Mouse (Mus musculus): Measurements from ENCODE around the gene Abcg4. TPM values are rescaled to one million over a fixed set of nuclear protein-coding genes. Genes with fewer than 3 reads are reported as not detected.
"Not testable (repeated sequence)": the region's sequence is repeated elsewhere in the genome, so short reads cannot be mapped to it uniquely, and the experiment has no call there.

Gene Abcg4
- polyA plus RNA-seq, 1 experiment from 2014 or later = 2.7 TPM

DNA sequence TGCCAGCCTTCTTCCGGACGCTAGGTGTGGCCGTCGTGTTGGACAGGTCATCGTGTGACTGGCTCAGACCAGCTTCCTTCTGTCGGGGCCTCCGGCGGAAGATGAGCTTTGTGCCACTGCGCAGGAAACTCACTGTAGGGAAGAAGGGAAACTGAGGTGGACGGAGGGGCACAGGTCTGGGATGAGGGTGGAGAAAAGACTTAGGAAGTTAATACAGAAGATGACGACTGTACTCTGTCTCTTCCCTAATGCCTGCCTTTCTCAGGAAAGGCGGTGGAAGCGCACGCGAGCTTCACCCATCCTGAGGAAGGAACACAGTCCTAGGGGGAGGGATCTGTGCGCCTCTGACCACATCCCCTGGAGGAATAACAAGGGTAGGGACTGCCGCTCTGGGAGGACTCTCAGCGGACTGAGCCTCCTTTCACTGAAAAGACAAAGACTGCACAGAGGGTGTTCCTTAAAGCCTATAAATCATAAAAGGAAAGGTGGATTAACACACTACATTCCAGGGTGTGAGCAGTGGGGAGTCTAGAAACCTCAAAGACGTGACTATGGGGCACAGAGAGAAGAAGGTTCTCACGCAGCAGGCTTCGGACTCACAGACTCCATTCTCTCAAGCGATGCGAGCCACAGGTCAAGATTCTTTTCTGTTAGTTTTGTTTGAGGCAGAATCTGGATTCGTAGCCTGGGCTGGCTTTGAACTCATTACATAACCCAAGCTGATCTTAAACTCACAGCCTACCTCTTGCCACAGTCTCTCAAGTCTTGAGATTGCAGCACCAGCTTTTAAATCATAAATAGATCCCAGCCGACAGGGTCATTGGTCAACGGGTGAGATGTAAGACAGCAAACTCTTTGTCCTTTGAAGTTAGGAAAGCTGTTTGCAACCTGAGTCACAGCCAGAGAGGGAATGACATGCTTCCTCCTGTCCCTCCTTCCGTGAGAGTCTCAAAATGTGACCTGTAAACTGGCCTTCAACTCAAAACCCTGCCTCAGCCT is 23.0 kb upstream of the Abcg4 start:
- peak overlapping the region; percentile 12; the same call in 1 of the 2 replicates for H3K4me3 ChIP-seq (ENCODE audit: low read depth, low read length)
- peak; percentile 81 for ATAC-seq (ENCODE audit: insufficient read depth)
- peaks cover 5% of the 10 kb centered on the region; the same call in 1 of the 2 replicates for H3K4me1 ChIP-seq (ENCODE audit: insufficient read depth)
- H3K9ac ChIP-seq = peak overlapping the region; percentile 47; the same call in 1 of the 2 replicates
- H3K36me3 ChIP-seq (ENCODE audit: insufficient read depth) = peaks cover 36% of the 10 kb centered on the region
- DNase-seq = peak; percentile 57
- no peaks in the 10 kb centered on the region for H3K27me3 ChIP-seq (ENCODE audit: insufficient read depth, low read length)
- H3K4me2 ChIP-seq = peak overlapping the region; percentile 24
- 13% methylated on average over 27 of the region's 27 CpGs for WGBS
- 0 out of 2 replicates have a peak, but pooled peaks have one; percentile 8 for TF ChIP-seq CTCF (IDR thresholded peaks at IDR 0.05; ENCODE audit: low read depth)
- H3K9me3 ChIP-seq (ENCODE audit: low read depth, low read length) = no peaks in the 10 kb centered on the region
- peak overlapping the region; percentile 66; the same call in 1 of the 2 replicates for H3K27ac ChIP-seq (ENCODE audit: low read depth)

DNA sequence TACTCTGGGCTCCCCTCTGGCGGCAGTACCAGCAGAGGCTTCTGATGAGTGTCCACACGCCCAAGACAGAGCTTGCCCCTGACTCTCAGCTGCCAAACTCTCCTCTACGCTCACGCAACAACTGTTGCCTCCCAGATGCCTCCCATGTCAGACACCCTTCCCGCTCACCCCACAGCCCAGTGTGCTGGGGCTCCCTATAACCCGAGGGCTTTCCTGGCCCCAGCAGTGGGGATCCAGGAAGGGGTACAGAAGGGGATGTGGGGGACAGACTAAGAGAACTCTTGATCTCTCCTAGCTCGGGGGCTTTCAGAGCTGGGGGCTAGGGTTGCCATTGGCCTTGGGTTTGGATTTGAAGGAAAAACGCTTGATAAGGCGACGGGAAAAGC is 22.3 kb upstream of the Abcg4 start:
- no peak for ATAC-seq (ENCODE audit: insufficient read depth)
- no peak for TF ChIP-seq CTCF (IDR thresholded peaks at IDR 0.05; ENCODE audit: low read depth)
- Histone ChIP-seq H3K36me3 (ENCODE audit: insufficient read depth) (peaks cover 30% of the 10 kb centered on the region), H3K4me2 (peak overlapping the region; percentile 24; the same call in 1 of the 2 replicates), H3K4me1 (ENCODE audit: insufficient read depth) (peaks cover 5% of the 10 kb centered on the region; the same call in 1 of the 2 replicates), H3K27ac (ENCODE audit: low read depth) (peak overlapping the region; percentile 66; the same call in 1 of the 2 replicates), H3K27me3 (ENCODE audit: insufficient read depth, low read length) (no peaks in the 10 kb centered on the region), H3K9ac (peak overlapping the region; percentile 47; the same call in 1 of the 2 replicates), H3K4me3 (ENCODE audit: low read depth, low read length) (no peak overlapping the region), H3K9me3 (ENCODE audit: low read depth, low read length) (no peaks in the 10 kb centered on the region)
- WGBS = 26% methylated on average over 10 of the region's 10 CpGs
- DNase-seq = no peak

DNA sequence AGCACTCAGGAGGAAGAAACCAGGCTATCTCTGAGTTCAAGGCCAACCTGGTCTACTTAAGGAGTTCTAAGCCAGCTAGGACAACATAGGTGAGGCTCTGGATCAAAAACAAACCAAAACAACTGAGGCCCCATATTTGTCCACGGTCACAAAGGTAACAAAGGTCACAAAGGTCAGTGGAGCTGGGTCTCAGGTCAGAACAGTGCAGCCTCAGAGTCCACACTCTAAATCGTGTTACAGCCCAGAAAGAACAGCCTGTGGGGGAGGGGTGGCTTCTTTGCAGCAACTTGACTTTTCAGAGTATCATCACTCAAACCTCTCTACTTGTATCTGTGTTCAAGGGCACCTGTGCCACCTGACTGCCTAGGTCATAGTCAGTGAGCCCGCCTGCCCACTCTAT is 21.3 kb upstream of the Abcg4 start:
- no peak for TF ChIP-seq CTCF (IDR thresholded peaks at IDR 0.05; ENCODE audit: low read depth)
- Histone ChIP-seq H3K4me2 (no peak overlapping the region), H3K9me3 (ENCODE audit: low read depth, low read length) (no peaks in the 10 kb centered on the region), H3K36me3 (ENCODE audit: insufficient read depth) (peaks cover 20% of the 10 kb centered on the region), H3K9ac (no peak overlapping the region), H3K27me3 (ENCODE audit: insufficient read depth, low read length) (no peaks in the 10 kb centered on the region), H3K4me1 (ENCODE audit: insufficient read depth) (peaks cover 5% of the 10 kb centered on the region; the same call in 1 of the 2 replicates), H3K4me3 (ENCODE audit: low read depth, low read length) (no peak overlapping the region), H3K27ac (ENCODE audit: low read depth) (no peak overlapping the region)
- 45% methylated on average over 3 of the region's 3 CpGs for WGBS
- ATAC-seq (ENCODE audit: insufficient read depth) (no peak), DNase-seq (no peak)

DNA sequence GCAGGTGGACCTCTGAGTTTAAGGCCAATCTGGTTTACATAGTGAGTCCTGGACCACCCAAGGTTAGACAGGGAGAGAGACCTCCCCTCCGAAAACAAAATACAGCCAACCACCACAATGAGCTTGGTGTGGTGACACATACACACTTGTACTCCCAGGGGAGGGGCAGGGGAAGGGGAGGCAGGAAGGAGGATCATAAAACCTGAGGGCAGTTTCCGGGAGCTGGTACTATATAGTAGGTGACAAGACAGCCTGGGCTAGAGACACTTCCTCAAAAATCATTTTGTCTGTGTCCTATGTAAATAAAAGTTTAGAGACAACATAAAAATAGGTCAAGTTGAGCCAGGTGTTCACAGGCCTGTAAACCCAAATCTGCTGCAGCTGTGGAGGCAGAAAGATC is 18.8 kb upstream of the Abcg4 start:
- Histone ChIP-seq H3K4me1 (ENCODE audit: insufficient read depth) (peaks cover 5% of the 10 kb centered on the region; the same call in 1 of the 2 replicates), H3K27ac (ENCODE audit: low read depth) (no peak overlapping the region), H3K36me3 (ENCODE audit: insufficient read depth) (peaks cover 13% of the 10 kb centered on the region; the same call in 1 of the 2 replicates), H3K27me3 (ENCODE audit: insufficient read depth, low read length) (no peaks in the 10 kb centered on the region), H3K9me3 (ENCODE audit: low read depth, low read length) (no peaks in the 10 kb centered on the region), H3K4me3 (ENCODE audit: low read depth, low read length) (no peak overlapping the region), H3K9ac (no peak overlapping the region), H3K4me2 (no peak overlapping the region)
- DNase-seq = no peak
- 83% methylated on average over 2 of the region's 2 CpGs for WGBS
- ATAC-seq (ENCODE audit: insufficient read depth) = no peak
- TF ChIP-seq CTCF (IDR thresholded peaks at IDR 0.05; ENCODE audit: low read depth) = no peak

DNA sequence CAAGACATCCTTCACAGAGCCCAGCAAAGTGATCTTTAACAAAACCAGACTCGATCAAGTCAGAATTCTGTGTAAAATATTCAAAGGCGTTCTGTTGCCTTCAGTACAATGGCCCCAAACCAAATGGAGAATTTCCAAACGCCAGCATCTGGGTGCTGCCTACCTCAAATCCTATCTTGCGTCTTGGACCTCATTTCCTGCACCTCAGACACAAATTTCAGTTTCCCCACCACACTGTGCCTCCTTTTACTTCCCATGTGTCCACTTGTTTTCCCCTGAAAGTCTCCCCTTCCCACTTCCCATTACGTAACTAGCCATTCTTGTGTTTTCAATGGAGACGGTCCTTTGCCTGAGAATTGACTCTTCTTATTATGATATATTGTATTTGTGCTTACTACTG is 18.1 kb upstream of the Abcg4 start:
- H3K4me3 ChIP-seq (ENCODE audit: low read depth, low read length) = no peak overlapping the region
- no peak for DNase-seq
- ATAC-seq (ENCODE audit: insufficient read depth) = no peak
- TF ChIP-seq CTCF (IDR thresholded peaks at IDR 0.05; ENCODE audit: low read depth) = no peak
- H3K4me1 ChIP-seq (ENCODE audit: insufficient read depth) = peaks cover 5% of the 10 kb centered on the region; the same call in 1 of the 2 replicates
- 83% methylated on average over 6 of the region's 6 CpGs for WGBS
- no peaks in the 10 kb centered on the region for H3K27me3 ChIP-seq (ENCODE audit: insufficient read depth, low read length)
- peaks cover 20% of the 10 kb centered on the region for H3K36me3 ChIP-seq (ENCODE audit: insufficient read depth)
- H3K4me2 ChIP-seq = no peak overlapping the region
- H3K9me3 ChIP-seq (ENCODE audit: low read depth, low read length) = no peaks in the 10 kb centered on the region
- H3K27ac ChIP-seq (ENCODE audit: low read depth) = no peak overlapping the region
- H3K9ac ChIP-seq = no peak overlapping the region

DNA sequence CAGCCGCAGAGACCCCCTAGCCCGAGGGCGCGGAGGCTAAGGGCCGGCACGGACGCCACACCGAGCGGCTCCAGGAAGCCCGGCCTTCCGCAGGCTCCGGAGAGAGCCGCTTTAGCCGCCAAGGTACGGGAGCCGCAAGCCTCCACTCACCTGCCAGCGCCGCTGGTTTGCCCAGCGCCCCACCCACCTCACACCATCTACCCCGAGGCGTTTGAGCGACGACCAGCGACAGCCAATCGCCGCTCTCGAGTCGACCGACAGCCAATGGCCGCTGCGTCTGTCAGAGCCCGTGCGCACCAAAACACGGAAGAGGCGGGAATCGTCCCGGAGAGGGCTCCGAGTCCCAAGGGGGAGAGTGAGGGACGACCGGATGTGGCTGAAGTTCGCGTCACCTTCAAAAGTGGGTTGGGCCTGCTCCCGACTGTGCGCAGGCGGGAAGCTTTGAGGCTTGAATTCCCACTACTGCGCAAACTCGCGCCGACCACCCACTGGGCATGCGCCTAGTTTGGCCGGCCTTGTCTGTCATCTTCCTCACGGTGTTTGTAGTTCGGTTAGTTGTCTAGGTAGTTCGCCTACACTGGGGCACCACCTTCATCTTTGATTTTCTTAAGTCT is 17.2 kb upstream of the Abcg4 start, which contains the start of gene Hinfp:
Gene Hinfp (minus strand): TSS at position 206 of the 614 bp plus-strand sequence.
- Histone ChIP-seq H3K27ac (ENCODE audit: low read depth) (peak within 1 kb of the TSS; percentile 54), H3K36me3 (ENCODE audit: insufficient read depth) (peaks cover 25% of the 10 kb centered on the region), H3K4me3 (ENCODE audit: low read depth, low read length) (peak within 1 kb of the TSS; percentile 97), H3K27me3 (ENCODE audit: insufficient read depth, low read length) (no peaks in the 10 kb centered on the region), H3K9me3 (ENCODE audit: low read depth, low read length) (no peaks in the 10 kb centered on the region), H3K4me1 (ENCODE audit: insufficient read depth) (0 out of 2 replicates have a peak, but pooled peaks cover under 1% of the 10 kb centered on the region), H3K9ac (peak within 1 kb of the TSS; percentile 87), H3K4me2 (peak within 1 kb of the TSS; percentile 84)
- under 1% methylated on average over 54 of the region's 54 CpGs for WGBS
- peak; percentile 100 for DNase-seq
- ATAC-seq (ENCODE audit: insufficient read depth) = peak; percentile 99
- TF ChIP-seq CTCF (IDR thresholded peaks at IDR 0.05; ENCODE audit: low read depth) = no peak

DNA sequence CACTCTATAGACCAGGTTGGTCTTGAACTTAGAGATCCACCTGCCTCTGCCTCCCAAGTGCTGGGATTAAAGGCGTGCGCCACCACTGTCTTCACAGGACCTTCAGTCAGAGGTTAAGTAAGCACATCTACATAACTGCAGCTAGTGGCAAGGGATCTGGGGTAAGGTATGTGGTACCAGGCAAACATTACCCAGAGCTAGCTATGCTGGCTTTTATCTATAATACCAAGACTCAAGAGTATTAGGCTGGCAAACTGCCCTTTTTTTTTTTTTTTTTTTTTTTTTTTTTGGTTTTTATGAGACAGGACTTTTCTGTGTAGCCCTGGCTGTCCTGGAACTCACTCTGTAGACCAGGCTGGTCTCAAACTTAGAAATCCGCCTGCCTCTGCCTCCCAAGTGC is 11.6 kb upstream of the Abcg4 start:
- not testable (repeated sequence) for DNase-seq

More for the DNA sequence above, 11.6 kb upstream of the Abcg4 start:
- H3K27ac ChIP-seq (ENCODE audit: low read depth); H3K9me3 ChIP-seq (ENCODE audit: low read depth, low read length); H3K27me3 ChIP-seq (ENCODE audit: insufficient read depth, low read length); H3K9ac ChIP-seq; ATAC-seq (ENCODE audit: insufficient read depth); H3K4me3 ChIP-seq (ENCODE audit: low read depth, low read length); H3K4me1 ChIP-seq (ENCODE audit: insufficient read depth); H3K4me2 ChIP-seq: not testable (repeated sequence)
- peaks cover 78% of the 10 kb centered on the region for H3K36me3 ChIP-seq (ENCODE audit: insufficient read depth)
- WGBS = 86% methylated on average over 3 of the region's 3 CpGs
